Mouse (Mus musculus) forebrain, postnatal 0 days (tissue): Measurements from ENCODE around the gene Saysd1. TPM values are rescaled to one million over a fixed set of nuclear protein-coding genes. Genes with fewer than 3 reads are reported as not detected.

Experiments
- ATAC-seq: fragments of 200-750 bp; cut with Nextera tagmentation; 2 replicates; pipeline ENCODE4 v1.8.0; 2017; ENCODE audit warnings: mild to moderate bottlenecking, moderate library complexity
- DNase-seq: peaks from one replicate; pipeline ENCODE4 v3.0.0-alpha.2; 2015
- H3K27ac ChIP-seq: fragments of 300-500 bp; sonication (generic); 2 replicates; pipeline ENCODE4 v1.5.1; 2014; ENCODE audit warnings: low read depth, mild to moderate bottlenecking, antibody characterized with exemption, low read length, moderate library complexity, mixed read lengths
- H3K27me3 ChIP-seq: fragments of 300-500 bp; sonication (generic); 2 replicates; pipeline ENCODE4 v1.6.1; 2014; ENCODE audit warnings: mild to moderate bottlenecking, low read length, mixed read lengths; ENCODE audit not compliant: insufficient read depth
- H3K36me3 ChIP-seq: fragments of 300-500 bp; sonication (generic); 2 replicates; pipeline ENCODE4 v1.6.1; 2014; ENCODE audit warnings: mild to moderate bottlenecking, moderate library complexity; ENCODE audit not compliant: insufficient read depth
- H3K4me1 ChIP-seq: fragments of 300-500 bp; sonication (generic); 2 replicates; pipeline ENCODE4 v1.6.1; 2014; ENCODE audit warnings: antibody characterized with exemption; ENCODE audit not compliant: insufficient read depth
- H3K4me2 ChIP-seq: fragments of 300-500 bp; sonication (generic); 2 replicates; pipeline ENCODE4 v1.6.1; 2014; ENCODE audit warnings: low read depth, mild to moderate bottlenecking, moderate library complexity
- H3K4me3 ChIP-seq: fragments of 300-500 bp; sonication (generic); 2 replicates; pipeline ENCODE4 v1.5.1; 2014; ENCODE audit warnings: low read depth, low read length, mixed read lengths
- H3K9ac ChIP-seq: fragments of 300-500 bp; sonication (generic); 2 replicates; pipeline ENCODE4 v1.6.1; 2014; ENCODE audit warnings: mild to moderate bottlenecking
- H3K9me3 ChIP-seq: fragments of 300-500 bp; sonication (generic); 2 replicates; pipeline ENCODE4 v1.6.1; 2016; ENCODE audit warnings: low read length
- CTCF ChIP-seq: sonication (generic); IDR thresholded peaks from 2 replicates; pipeline ENCODE4 v1.5.1; 2016; ENCODE audit warnings: antibody characterized with exemption, control low read depth, low read depth
- WGBS: fragments of 180-500 bp; shearing (Covaris S2); extraction: QIAGEN DNeasy Blood & Tissue Kit; methylation state at CpG from one replicate; pipeline ENCODE4 v1.1.7; 2014; 5-methylcytosine and 5-hydroxymethylcytosine counted together
- polyA plus RNA-seq: library from polyadenylated mRNA; unstranded; fragments of >200 nt; fragmentation: Nextera tagmentation; extraction: Ambion mirVana; gene quantifications from 2 replicates; pipeline ENCODE4 v1.2.1, GENCODE M21; 2015
- total RNA-seq: library from RNA; depleted of rRNA; stranded (reverse); fragments of >200 nt; gene quantifications from 2 replicates; pipeline ENCODE4 v1.2.3, GENCODE M21; 2014

The Saysd1 gene
- total and polyA plus RNA-seq, 2 experiments from 2014 or later: 5.6 to 12.2 TPM

DNA sequence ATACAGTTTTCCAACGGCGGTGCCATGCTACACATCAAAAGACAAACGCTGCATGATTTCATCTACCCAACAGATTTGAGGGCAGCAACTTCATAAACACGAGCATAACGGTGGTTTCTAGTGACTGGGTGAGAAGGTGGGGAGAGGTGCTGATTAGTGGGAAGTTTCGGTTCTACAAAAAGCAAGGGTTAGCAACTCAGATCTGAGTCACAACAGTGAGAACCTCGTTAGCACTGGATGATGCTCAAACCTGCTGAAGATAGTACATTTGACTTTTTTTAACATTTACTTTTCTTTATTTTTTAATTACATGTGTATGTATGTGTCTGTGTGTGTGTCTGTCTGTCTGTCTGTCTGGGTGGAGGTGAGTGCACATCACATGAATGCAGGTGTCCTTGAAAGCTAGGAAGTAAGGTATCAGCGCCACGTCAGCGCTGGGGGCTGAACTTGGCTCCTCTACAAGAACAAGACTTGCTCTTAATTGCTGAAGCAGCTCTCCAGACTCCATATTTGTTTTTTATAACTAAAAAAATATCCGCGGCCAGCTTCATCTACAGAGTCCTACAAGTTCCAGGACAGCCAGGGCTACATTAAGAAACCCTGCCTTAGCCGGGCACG, 35.6 kb upstream of the Saysd1 start:
- H3K4me3 ChIP-seq: no peak overlapping the region
- no peaks in the 10 kb centered on the region for H3K4me1 ChIP-seq
- DNase-seq (no peak), ATAC-seq (no peak)
- no peak overlapping the region for H3K27ac ChIP-seq
- no peaks in the 10 kb centered on the region for H3K9me3 ChIP-seq
- no peak overlapping the region for H3K4me2 ChIP-seq
- H3K27me3 ChIP-seq: no peaks in the 10 kb centered on the region
- no peak for TF ChIP-seq CTCF
- WGBS: 82% methylated on average over 14 of the region's 14 CpGs
- H3K36me3 ChIP-seq: no peaks in the 10 kb centered on the region
- H3K9ac ChIP-seq: no peak overlapping the region

GRCm38 (mm10) chr14:20172924-20173323, 34.6 kb upstream of the Saysd1 start:
- Histone ChIP-seq H3K4me1 (no peaks in the 10 kb centered on the region), H3K4me3 (no peak overlapping the region), H3K27ac (no peak overlapping the region), H3K4me2 (no peak overlapping the region), H3K9me3 (no peaks in the 10 kb centered on the region), H3K9ac (no peak overlapping the region), H3K36me3 (no peaks in the 10 kb centered on the region), H3K27me3 (no peaks in the 10 kb centered on the region)
- 93% methylated on average over 4 of the region's 4 CpGs for WGBS
- no peak for ATAC-seq
- no peak for TF ChIP-seq CTCF
- no peak for DNase-seq

- H3K9me3 ChIP-seq: no peaks in the 10 kb centered on the region
- WGBS: 78% methylated on average over 5 of the region's 5 CpGs
- no peaks in the 10 kb centered on the region for H3K36me3 ChIP-seq
- H3K4me2 ChIP-seq: no peak overlapping the region
- no peak overlapping the region for H3K27ac ChIP-seq
- H3K9ac ChIP-seq: no peak overlapping the region
- H3K27me3 ChIP-seq: no peaks in the 10 kb centered on the region
- no peak for ATAC-seq
- no peak for DNase-seq
- H3K4me3 ChIP-seq: no peak overlapping the region
- no peaks in the 10 kb centered on the region for H3K4me1 ChIP-seq
- no peak for TF ChIP-seq CTCF
These were observed 34.2 kb upstream of the Saysd1 start for GRCm38 (mm10) chr14:20172509-20172908.

DNA sequence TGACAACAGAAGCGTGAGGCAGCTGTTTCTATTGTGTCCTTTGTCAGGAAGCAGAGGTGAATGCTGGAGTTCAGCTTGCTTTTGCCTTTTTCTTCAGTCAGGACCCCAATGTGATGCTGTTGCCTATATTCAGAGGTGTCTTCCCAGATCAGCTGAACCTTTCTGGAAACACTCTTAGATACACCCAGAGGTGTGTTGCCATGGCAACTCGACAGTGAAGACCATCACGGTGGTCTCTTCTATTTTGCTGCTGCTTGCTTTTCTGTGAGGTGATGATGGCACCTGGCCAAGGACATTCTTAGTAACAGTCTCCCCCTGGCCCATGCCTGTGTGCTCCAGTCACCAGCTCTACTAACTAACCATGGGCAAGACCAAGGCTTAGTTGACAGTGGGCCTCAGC, 33.5 kb upstream of the Saysd1 start:
- no peak for TF ChIP-seq CTCF
- Histone ChIP-seq H3K4me2 (no peak overlapping the region), H3K36me3 (no peaks in the 10 kb centered on the region), H3K4me3 (no peak overlapping the region), H3K9me3 (no peaks in the 10 kb centered on the region), H3K4me1 (no peaks in the 10 kb centered on the region), H3K27me3 (no peaks in the 10 kb centered on the region), H3K9ac (no peak overlapping the region), H3K27ac (no peak overlapping the region)
- 56% methylated on average over 3 of the region's 3 CpGs for WGBS
- ATAC-seq: peak; percentile 43
- DNase-seq: peak; percentile 26

DNA sequence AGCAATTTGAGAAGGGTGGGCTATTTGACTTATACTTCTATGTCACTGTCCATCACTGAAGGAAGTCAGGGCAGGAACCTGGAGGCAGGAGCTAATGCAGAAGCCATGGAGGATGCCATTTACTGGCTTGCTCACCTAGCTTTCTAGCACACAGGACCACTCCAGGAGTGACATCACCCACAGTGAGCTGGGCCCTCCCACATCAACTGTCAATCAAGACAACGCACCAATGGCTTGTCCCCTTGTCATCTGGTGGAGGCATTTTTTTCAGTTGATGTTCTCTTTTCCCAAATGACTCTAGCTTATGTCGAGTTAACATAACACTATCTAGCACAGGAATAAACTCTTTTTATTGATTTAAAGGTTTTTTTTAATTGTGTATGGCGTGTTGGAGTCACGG, 30.9 kb upstream of the Saysd1 start:
- no peaks in the 10 kb centered on the region for H3K36me3 ChIP-seq
- no peak overlapping the region for H3K27ac ChIP-seq
- ATAC-seq (no peak), DNase-seq (no peak)
- 95% methylated on average over 4 of the region's 4 CpGs for WGBS
- H3K9me3 ChIP-seq: no peaks in the 10 kb centered on the region
- H3K4me3 ChIP-seq: no peak overlapping the region
- H3K27me3 ChIP-seq: no peaks in the 10 kb centered on the region
- TF ChIP-seq CTCF: no peak
- H3K9ac ChIP-seq: no peak overlapping the region
- no peak overlapping the region for H3K4me2 ChIP-seq
- H3K4me1 ChIP-seq: no peaks in the 10 kb centered on the region

DNA sequence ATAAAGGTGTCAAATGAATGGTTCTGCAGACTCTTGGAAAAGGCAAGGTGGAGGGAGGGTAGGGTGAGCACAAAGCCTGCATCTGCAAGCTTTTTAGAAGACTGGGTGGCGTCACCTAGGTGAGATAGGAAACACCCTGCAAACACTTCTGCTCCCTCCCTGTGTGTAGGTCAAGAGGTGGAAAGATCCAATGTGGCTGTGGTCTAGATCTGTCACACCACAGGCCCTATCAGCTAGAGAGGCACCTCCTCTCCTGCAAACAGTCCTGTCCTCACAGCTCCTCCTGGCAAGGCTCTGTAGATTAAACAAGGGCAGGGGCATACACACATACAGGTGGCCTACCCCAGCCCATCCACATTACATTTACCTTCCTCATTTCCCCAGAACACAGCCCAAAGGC, 30.1 kb upstream of the Saysd1 start:
- ATAC-seq: no peak
- H3K4me2 ChIP-seq: no peak overlapping the region
- no peak overlapping the region for H3K4me3 ChIP-seq
- WGBS: 100% methylated on average over 1 of the region's 1 CpGs
- DNase-seq: no peak
- H3K27ac ChIP-seq: no peak overlapping the region
- TF ChIP-seq CTCF: no peak
- no peaks in the 10 kb centered on the region for H3K9me3 ChIP-seq
- no peaks in the 10 kb centered on the region for H3K4me1 ChIP-seq
- no peaks in the 10 kb centered on the region for H3K27me3 ChIP-seq
- no peak overlapping the region for H3K9ac ChIP-seq
- no peaks in the 10 kb centered on the region for H3K36me3 ChIP-seq

DNA sequence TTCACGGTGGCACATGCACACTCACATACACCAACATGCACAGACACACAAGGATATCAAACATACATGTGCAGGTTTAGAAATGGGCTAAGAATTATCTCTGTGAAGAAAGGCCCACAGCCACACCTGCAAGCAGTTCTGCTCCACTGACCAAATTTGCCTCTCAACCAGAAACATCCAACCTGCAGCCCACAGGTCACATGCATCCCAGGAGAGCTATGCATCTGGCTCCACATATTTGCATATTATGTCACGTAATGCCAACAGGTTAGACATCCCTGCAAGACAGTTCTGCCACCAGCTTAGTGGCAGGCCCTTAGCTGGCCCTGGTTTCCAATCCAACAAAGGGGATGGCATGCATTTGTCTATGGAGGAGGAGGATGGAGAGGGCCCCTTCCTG, 29.7 kb upstream of the Saysd1 start:
- TF ChIP-seq CTCF: no peak
- no peak overlapping the region for H3K4me3 ChIP-seq
- H3K27ac ChIP-seq: no peak overlapping the region
- 88% methylated on average over 2 of the region's 2 CpGs for WGBS
- DNase-seq: no peak
- no peaks in the 10 kb centered on the region for H3K36me3 ChIP-seq
- no peak overlapping the region for H3K4me2 ChIP-seq
- H3K9me3 ChIP-seq: no peaks in the 10 kb centered on the region
- ATAC-seq: no peak
- no peaks in the 10 kb centered on the region for H3K4me1 ChIP-seq
- no peak overlapping the region for H3K9ac ChIP-seq
- no peaks in the 10 kb centered on the region for H3K27me3 ChIP-seq
